Mouse (Mus musculus) lung, postnatal 4 days (tissue): ENCODE data around the gene Gm10518.
"Not testable (repeated sequence)": the region's sequence is repeated elsewhere in the genome, so short reads cannot be mapped to it uniquely, and the experiment has no call there.

ENCODE experiments used
- DNase-seq, 2 experiments: peaks; one replicate each; pipeline ENCODE4 v3.0.0; 2021

Gm10518 gene

GRCm38 (mm10) chr1:179802610-179803512 lies at the start of gene Gm10518:
Gene Gm10518 (plus strand): TSS chr1:179803376.
- peak; percentile 71 to 78 for DNase-seq

GRCm38 (mm10) chr1:179756477-179756876 lies 46.7 kb upstream of the Gm10518 start:
- no peak for DNase-seq

- no peak for DNase-seq
Observed at GRCm38 (mm10) chr1:179760086-179760485, 43.1 kb upstream of the Gm10518 start.

GRCm38 (mm10) chr1:179760553-179760952 lies 42.6 kb upstream of the Gm10518 start:
- DNase-seq = no peak

GRCm38 (mm10) chr1:179776831-179777230 lies 26.3 kb upstream of the Gm10518 start:
- peak in 1 of 2 experiments; percentile 25 for DNase-seq

- no peak for DNase-seq
Observed at GRCm38 (mm10) chr1:179784098-179784497, 19.1 kb upstream of the Gm10518 start.

- DNase-seq = no peak
Observed at GRCm38 (mm10) chr1:179785502-179785901, 17.7 kb upstream of the Gm10518 start.

- DNase-seq = no peak
Observed at GRCm38 (mm10) chr1:179787281-179787680, 15.9 kb upstream of the Gm10518 start.

- no peak for DNase-seq
Observed at GRCm38 (mm10) chr1:179798794-179799193, 4.4 kb upstream of the Gm10518 start.

GRCm38 (mm10) chr1:179803513-179804139 lies 450 bp downstream of the Gm10518 start, which contains the start of gene Ahctf1:
Gene Ahctf1 (minus strand): TSS chr1:179803680.
- DNase-seq = peak; percentile 99

GRCm38 (mm10) chr1:179804140-179804881 lies 1.1 kb downstream of the Gm10518 start:
- no peak for DNase-seq

- no peak for DNase-seq
Observed at GRCm38 (mm10) chr1:179805751-179806150, 2.6 kb downstream of the Gm10518 start.

- no peak for DNase-seq
Observed at GRCm38 (mm10) chr1:179807468-179807867, 4.3 kb downstream of the Gm10518 start.

GRCm38 (mm10) chr1:179808300-179808699 lies 5.1 kb downstream of the Gm10518 start:
- DNase-seq = no peak

- DNase-seq = no peak
Observed at GRCm38 (mm10) chr1:179813385-179813784, 10.2 kb downstream of the Gm10518 start.

GRCm38 (mm10) chr1:179814616-179815015 lies 11.4 kb downstream of the Gm10518 start:
- no peak for DNase-seq

- not testable (repeated sequence) for DNase-seq
Observed at GRCm38 (mm10) chr1:179818490-179819278, 15.5 kb downstream of the Gm10518 start.

GRCm38 (mm10) chr1:179824549-179824948 lies 21.4 kb downstream of the Gm10518 start:
- no peak for DNase-seq

- no peak for DNase-seq
Observed at GRCm38 (mm10) chr1:179828051-179828450, 24.9 kb downstream of the Gm10518 start.

GRCm38 (mm10) chr1:179828900-179829299 lies 25.7 kb downstream of the Gm10518 start:
- no peak for DNase-seq

GRCm38 (mm10) chr1:179832710-179833240 lies 29.6 kb downstream of the Gm10518 start:
- no peak for DNase-seq

- DNase-seq = no peak
Observed at GRCm38 (mm10) chr1:179833596-179833995, 30.4 kb downstream of the Gm10518 start.
